Mouse (Mus musculus) right cerebral cortex, postnatal 25 days (tissue): ENCODE measurements around the gene Lsm10.
A peak's percentile ranks its signal among the peaks of the same experiment; 100 is the strongest.
"Not testable (repeated sequence)": the region's sequence is repeated elsewhere in the genome, so short reads cannot be mapped to it uniquely, and the experiment has no call there.

Experiments
- DNase-seq: peaks from one replicate; pipeline ENCODE4 v3.0.0; 2022

Lsm10 gene

DNA sequence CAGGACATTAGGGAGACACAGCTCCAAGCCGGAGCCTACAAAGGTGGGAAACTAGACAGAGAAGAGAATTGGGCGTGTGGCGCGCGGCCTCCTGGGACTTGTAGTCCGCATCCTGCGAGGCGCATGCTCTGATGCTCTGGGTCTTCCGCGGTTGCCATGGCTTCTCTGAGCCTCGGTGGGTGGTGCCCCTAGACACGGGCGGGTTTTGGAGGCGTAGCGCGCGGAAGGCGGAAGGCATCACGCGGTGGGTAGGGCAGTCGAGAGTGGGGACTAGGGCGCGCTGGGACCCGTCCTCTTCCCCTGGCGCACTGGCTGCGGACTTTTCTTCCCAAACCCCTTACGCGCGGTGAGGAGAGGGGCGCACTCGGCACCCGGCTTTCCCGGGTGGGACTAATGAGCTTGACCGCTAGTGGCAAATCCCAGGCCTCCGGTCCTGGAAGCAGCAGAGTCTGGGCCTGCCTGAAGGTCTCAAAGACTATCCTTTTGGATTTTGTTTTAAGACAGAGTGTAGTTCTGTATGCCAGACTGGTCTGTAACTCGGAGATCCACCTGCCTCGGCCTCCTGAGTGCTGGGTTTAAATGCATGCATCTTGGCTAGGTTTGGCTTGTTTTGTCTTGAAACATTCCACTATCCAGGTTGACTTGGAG is at the start of gene Lsm10:
Gene Lsm10 (plus strand): TSS at position 160 of the 648 bp plus-strand sequence.
- DNase-seq: peak; percentile 94

DNA sequence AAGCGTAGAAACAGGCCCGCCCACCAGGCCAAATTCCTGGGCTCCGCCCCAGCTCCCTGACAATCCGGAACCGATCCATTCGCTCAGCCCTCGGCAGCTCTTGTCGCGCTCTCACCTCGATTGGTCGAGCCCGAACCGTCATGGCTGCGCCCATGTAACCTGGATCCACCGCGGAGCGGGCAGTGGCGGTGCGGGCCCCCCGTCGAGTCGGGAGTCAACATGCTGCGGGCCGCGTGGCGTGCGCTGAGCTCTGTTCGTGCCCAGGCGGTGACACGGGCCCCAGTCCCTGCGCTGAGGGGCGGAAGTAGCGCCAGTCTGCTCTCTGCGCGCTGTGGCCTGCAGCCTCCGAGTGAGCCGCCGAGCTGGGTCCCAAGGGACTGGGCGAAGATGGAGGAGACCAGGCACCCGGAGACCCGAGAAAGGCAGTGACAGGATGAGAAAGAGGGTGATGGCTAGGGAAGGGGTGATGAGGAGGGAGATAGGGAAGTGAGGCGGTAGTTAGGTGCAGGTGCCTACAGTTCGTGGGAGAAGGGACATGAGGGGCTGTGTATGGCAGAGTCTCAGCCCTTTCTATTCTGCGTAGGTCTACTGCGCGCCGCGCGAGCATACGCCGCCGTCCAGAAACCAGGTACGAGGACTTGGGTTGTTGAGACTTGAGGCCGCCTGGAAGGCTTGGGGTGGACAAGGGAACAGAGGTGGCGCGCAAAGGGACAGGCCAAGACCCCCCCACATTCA is 49.4 kb upstream of the Lsm10 start, which contains the start of gene Mrps15:
Gene Mrps15 (plus strand): TSS at position 75 of the 735 bp plus-strand sequence.
- DNase-seq: peak; percentile 86

DNA sequence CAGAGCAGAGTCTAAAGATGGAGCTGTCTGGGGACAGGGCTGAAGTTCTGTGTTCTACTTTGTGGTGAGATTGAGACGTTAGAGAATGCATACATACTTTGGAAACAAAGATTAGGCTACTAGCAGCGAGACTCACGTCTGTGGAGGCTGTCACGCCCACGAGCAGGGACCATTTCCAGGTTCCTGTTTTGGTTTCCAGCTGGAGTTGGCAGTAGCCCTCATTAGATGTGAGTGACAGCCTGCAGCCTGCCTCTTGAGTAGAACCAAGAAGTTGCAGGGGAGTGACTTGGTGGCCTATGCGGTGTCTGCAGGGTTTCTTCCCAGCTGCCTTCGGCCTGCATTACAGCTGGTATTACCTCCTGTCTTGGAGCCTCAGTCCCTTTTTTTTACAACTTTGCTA is 44.8 kb upstream of the Lsm10 start:
- peak; percentile 32 for DNase-seq

DNA sequence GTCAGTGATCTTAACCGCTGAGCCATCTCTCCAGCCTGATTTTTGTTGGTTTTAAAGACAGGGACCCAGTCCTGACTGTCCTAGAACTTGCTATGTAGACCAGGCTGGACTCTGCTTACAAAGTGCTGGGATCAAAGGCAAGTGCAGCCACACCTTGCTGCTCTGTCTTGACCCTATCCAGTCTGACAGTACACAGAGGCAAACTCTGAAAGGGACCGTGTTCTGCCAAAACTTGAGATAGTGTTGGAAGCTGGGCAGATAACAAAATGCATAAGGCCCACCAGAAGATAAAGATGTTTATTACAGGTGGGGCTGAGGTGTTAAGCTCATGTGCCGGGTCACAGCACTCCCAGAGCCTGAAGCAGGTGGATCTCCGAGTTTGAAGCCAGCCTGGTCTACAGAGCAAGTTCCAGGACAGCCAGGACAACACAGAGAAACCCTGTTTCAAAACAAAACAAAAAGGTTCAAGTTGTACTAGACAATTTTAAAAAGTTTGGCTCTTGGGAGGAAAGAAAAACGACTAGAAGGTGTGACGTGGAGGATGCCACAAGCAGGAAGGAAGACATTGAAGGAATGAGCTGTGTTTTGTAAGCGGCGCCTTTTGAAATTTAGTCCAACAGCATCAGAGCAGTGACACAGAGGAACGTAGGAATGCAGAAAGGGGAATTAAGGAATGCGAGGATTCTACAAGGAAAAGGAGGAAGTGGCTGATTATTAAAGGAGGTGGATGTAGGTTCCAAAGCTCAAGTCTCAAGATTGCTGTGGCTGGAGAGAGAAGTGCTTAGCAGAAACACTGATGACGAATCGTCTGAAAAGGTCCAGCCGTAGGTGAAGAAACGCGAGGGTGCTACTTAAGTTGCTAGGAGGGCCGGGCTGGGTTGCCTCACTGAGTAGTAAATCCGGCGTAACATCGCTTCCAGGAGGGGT is 39.0 kb upstream of the Lsm10 start:
- DNase-seq: no peak

DNA sequence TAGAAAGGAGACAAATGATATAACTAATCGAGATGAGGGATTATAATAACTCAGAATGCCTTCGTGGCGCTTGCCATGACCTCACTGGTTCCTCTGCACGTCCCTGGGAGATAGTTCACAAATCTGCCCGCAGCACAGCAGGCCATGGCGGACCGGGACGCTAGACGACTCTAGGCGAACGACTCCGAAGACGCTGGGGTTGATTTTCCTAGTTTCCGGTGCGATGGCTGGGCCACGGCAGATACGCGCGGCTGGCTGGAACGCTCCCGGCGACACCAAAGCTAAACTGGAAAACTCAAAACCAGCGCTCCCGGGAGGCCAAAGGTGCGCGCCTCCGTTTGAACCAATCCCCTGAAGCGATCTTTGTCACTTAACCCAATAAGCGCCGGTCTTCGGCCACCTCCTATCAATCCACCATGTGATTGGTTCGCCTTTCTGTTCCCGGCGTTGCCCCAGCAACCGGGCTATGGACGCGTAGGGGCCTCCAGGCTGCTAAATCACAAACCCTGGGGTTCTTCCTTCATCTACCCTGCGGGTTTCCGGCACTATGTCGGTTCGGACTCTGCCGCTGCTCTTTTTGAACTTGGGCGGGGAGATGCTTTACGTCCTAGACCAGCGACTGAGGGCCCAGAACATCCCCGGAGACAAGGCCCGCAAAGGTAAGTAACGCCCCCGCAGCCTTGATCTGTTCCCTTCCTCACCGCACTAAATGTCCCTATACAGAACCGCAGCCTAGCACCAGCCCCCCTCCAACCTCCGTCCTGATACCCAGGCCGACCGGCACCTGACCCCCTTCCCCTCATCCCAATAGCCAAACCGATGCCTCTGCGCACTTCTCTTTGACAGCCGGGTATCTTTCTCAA is 38.1 kb upstream of the Lsm10 start, which contains the start of gene Oscp1:
Gene Oscp1 (plus strand): TSS at position 432 of the 863 bp plus-strand sequence.
- peak; percentile 95 for DNase-seq

DNA sequence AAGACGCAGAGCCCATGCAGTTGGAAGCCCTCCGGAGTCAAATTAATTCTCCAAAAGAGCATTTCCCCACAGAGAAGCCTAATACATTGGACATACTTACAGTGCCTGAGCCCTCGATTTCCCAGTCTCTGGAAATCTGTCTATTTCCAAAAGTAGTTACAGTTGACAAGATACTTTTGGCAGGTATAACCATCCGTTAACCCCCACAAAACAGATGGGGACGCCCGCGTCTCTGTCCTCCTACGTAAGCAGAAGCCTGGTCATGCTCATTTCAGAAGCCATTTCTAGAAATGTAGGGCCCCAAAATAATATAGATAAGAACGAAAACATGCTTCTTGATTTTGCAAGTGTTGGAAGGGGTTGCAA is 37.4 kb upstream of the Lsm10 start:
- peak; percentile 69 for DNase-seq

DNA sequence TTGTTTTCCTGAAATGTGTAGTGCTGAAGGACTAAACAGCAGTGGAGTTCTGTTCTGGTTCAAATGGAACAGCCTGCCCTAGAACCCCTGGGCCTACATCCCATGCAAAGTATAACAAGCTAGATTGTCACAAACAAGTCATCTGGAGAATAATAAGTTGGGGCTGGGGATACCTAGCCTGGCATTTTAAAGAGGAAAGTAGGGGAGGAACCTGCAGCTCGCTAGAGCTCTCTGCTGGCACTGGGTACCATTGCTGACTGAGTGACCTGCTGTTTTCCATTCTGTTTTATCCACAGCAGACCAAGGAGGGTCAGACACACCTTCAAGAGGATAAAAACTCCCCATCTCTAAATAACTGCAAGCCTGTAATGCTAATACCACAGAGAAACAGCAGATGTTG is 33.6 kb upstream of the Lsm10 start:
- no peak for DNase-seq

DNA sequence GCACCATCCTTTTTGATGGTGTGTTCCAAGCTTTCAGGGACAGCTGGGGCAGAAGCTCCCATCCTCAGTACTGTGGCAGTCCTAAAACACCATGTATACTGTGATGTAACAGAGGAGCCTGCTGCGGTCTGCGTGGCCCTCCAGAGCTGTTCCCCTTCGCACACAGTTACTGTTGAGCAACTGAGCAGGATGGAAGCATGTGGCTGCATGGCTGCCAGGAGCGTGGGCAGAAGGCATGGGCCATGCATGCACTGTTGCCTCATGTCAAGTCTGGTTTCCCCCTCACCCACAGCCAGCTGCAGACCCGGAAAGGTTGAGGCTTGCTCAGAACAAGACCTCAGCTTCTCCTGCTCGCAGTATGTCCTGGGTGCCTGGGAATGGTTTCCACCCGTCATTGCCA is 31.2 kb upstream of the Lsm10 start:
- peak; percentile 32 for DNase-seq

DNA sequence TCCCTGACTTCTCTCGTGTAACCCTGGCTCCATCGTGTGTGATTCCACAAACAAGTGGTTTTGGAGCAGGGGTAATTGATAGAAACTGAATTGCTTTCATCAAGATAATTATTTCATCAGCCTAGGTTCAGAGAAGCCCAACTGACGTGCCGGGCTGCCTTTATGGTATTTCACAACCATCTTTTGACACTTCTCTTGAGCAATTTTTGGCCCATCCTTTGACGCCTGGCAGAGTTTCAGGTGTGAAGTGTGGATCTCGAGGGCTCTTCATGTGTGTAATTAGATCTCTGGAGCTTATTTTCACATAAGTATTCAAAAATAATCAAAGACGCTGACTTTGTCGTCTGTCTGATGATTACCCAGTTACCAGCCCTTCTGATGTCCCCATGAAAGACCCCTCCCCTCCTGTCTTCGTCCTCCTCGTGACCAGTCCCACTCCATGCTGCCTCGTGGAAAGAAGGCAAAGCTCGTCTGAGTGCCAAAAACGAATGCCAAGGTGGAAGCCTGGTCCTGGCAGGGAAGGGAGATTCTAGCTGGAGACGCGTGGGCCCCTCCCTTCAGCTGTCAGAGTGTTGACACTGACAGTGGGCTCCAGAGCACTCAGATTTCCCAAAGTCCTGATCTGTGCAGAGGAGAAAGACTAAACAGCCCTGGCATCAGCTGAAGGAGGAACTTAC is 28.9 kb upstream of the Lsm10 start:
- DNase-seq: no peak

DNA sequence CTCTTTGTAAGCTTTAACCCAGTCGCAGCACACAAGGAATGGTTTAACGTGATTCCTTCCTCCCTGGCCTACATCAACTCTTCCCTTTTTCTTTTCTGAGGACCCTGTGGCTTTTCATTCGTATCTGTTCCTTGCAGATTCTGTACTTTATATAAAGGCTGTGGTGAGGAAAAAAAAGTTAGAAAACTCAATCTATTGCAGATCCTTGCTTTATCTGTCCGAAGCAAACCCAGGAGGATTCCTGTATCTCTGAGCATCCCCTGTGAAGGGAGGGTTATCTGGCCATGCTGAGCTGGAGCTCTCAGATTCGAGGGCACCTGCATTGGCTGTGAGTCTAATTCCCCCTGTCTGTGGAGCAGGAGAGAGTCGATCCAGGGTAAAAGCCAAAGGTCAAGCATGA is 27.6 kb upstream of the Lsm10 start:
- DNase-seq: no peak

DNA sequence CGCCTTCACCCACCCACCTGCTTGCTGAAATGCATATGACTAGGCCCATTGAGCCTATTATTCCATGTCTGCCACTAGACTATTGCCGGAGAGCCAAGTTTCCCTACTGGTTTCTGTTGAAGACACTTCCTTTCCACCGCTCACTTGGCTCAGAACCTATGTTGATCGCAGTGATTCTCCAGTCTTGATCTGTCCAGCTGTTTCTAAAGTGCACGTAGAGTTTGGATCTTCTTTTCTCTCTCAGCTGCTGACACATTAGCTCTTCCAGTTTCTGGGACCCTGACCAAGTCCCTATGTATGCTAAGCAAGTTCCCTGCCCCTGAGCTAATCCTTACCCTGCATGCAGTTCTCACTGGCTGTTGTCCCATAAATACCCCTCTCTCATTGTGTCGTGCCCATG is 18.6 kb upstream of the Lsm10 start:
- DNase-seq: no peak

DNA sequence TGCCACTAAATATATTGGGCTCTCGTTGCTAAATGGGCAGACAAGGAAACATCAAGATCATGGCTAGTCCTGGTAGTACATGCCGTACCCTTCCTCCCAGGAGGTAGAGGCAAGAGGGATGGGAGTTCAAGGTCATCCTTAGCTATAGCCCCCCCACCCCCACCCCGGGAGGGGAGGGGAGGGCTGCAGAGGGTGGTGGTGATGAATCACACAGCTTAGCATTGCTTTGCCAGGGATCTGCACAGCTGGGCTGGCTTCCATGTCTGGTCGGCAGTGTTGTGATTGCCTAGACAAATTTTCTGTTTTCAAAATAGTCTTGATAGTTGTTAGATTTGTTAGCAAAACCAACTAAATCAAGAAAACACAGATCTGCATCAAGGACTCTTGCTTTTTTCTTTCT is 17.2 kb upstream of the Lsm10 start:
- DNase-seq: no peak

DNA sequence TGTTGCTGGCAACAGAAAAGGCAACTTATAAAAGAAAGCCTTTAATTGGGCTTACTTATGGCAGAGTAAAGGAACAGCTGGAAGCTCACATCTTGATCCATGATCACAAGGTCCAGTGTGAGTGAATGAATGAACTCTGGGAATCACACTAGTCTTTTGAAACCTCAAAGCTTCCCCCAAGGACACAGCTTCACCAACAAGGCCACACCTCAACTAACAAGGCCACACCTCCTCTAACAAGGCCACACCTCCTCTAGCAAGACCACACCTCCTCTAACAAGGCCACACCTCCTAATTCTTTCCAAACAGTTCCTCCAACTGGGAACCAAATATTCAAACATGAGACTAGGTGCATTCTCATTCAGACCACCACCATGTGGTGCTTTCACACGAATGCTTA is 14.8 kb upstream of the Lsm10 start:
- DNase-seq: no peak

DNA sequence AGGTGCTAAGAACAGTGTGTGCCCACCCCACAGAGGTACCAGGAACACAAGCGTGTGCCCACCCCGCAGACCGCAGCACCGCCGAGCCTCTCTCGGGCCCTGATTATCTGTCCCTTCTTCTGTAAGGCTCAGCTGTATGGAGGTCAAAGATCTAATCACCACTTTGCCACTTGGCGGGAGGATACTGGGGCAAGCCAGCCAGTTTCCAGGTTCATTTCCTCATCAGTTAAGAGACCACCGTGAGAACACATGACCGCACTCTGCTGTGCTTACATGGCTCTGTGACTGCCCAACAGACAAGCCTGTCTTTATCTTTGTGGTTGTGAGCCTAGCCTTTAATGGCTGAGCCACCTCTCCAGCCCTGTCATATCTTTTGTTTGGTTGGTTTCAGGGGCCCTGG is 13.4 kb upstream of the Lsm10 start:
- DNase-seq: no peak

DNA sequence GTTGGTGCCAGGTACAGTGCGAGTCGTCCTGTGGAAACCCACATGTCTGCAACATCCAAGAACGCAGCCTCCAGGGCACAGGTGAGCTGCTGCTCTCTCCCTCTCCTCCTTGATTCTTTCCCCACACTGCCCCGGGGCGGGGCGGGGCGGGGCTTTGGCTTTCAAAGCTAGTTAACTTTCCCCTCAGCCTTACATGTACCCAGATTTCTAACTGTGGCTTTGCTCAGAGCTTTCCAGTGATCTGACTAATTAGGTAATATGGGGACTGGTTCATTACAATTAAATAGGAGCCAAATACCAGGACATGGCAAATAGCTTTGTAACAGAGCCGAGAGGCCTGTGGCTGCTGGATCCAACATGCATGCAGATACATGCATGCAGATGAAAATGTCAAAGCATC is 12.0 kb upstream of the Lsm10 start:
- DNase-seq: no peak

DNA sequence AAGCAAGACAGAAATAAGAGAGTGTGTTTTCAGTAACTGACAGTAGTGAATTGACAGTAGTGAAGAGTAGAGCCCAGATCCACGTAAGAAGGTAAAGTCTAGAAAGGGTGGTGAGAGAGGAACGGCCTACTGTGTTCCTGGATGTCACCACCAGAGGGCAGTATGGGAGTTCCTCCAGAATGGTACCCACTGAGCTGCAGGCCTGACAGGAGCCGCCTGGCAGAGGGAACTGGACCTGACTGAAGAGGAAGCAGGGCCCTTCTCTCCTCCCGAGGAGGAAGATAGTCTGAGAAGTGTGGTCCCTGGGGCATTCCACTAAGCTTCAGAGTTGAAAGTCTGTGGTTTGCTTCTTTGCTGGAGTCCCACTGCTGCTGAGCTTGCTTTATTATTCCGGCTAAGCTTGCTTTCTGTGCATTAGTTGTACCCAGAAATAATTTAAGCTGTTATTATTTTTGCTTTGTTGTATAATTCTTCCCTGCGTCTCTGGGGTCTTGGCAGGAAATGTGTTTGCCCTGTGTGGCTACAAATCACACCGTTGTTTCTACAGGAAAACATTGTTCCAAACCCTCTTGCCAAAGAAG is 10.3 kb upstream of the Lsm10 start:
- DNase-seq: peak; percentile 68

DNA sequence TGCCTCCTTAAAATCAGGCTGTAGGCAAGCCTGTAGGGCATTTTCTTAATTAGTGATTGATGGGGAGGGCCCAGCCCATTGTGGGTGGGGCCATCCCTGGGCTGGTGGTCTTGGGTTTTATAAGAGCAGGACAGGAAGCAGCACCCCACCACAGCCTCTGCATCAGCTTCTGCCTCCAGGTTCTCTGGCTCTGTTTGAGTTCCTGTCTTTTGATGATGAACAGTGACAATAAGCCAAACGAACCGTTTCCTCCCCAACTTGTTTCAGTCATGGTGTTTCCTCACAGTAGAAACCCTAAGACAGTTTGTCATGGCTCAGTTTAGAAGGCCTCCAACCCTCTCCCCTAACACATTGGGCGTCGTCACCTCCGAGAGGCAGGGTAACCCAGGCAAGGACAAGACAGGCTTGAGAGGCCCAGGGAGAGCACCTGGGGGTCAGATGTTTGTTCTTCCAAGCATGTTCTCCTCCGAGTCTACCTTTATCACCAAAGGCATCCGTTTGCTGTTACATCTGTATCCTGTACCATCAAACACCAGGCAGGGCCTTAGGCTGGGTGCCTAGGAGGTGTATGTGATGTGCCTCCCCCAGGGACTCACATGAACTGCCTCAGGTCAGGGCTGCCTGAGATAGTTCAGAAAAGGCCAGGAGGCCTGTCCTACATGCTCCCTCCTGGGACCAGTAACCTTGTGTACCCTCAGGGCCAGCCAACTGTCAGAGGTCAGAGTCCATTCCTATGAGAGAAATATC is 6.1 kb upstream of the Lsm10 start:
- no peak for DNase-seq

DNA sequence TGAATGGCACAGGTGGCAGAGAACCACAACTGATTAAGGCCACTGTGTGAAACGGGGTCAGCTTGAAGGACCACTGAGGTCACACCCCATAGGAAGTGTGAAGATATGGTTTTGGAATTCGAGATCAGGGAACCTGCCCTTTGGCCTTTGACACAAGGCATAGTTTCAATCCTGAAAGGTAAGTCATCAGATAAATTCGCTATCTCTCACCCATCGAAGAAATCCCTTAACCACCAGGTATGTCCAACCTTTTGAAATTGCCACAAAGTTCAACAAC is 5.6 kb upstream of the Lsm10 start:
- DNase-seq: no peak

DNA sequence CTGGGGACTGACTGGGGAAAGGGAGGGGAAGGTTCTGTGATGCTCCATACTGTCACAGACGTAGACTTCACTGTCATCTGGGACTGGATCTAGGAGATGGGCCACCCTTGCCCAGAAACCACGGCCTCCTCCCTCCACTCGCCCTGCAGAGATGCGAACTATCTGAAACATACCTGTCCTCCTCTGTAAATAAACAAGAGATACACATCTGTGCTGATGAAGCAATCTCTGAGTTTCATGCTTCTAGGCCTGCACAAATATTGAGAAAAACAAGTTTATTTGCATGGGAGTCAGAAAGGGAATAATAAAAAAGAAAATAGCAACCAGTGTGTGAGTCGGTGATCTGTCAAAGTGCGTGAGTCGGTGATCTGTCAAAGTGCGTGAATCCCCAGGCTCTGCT is 4.5 kb upstream of the Lsm10 start:
- DNase-seq: no peak

DNA sequence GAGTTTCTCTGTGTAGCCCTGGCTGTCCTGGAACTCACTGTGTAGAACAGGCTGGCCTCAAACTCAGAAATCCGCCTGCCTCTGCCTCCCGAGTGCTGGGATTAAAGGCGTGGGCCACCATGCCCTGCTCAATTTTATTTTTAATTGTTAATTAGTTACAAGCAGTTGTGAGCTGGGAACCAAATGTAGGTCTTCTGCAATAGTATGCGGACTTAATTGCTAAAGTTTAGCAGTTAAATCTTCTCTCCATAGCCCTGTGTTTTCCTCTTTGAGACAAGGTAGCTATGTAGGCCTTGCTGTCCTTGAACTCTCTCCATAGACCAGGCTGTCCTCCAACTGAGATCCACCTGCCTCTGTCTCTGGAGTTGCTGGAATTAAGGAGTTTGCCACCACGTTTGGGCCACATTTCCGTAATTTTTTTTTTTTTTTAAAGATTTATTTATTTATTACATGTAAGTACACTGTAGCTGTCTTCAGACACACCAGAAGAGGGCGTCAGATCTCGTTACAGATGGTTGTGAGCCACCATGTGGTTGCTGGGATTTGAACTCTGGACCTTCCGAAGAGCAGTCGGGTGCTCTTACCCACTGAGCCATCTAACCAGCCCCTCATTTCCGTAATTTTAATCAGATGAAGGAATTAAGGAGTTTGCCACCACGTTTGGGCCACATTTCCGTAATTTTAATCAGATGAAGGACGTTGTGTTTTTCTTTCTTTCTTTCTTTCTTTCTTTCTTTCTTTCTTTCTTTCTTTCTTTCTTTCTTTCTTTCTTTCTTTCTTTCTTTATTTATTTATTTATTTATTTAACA is 597 bp upstream of the Lsm10 start:
- DNase-seq: not testable (repeated sequence)
